Mouse (Mus musculus) cerebellum, postnatal 36 days (tissue): ENCODE results near the gene Fgf14.

ENCODE experiments used
- DNase-seq, 2 experiments: peaks; one replicate each; pipeline ENCODE4 v3.0.0; 2021 to 2022; ENCODE audit warnings: mixed read lengths in 2 of 2

Fgf14 gene

DNA sequence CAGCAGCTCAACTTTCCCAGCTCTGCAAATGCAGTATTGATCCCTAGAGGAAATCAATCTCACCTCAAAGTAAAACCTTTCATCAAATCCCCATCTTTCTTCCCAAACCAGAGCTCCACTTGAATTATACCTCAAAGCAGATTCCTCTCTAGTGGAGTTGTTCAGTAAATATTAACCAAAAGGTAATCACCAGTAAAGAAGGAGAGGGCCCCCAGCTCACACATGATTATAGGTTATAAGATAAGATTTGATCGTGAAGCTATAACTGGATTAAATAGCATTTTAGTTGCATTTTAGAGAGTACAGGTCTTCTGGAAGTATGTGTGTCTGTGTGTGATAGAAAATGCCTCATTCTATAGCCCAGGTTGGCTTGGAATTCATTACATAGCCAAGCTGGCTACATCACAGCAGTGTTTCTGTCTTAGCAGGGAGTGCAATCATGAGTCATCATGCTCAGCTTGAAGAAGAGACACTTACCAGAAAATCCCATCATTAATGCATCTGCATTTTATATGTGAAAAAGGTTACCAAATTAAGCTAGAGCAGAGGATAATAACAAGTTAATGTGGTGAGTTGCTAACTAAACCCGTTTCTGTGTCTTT lies 202.8 kb downstream of the Fgf14 start:
- no peak for DNase-seq

DNA sequence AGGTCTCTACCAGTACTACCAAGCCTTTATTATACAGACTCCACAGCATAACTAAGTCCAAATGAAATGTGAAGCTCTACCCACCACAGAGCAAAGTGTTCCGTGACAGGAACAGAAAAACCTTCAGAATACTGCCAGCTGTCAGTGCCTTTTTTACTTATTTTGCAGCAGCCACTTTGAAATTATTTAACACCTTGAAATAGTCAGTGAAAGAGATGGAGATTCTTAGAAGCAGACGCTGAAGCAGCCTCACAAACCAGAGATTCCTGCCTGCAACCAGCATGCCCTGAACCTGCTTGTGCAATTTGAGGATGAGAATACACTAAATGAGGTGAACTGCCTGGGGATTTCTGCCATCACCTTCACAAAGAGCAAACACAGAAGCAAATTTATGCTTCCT lies 206.0 kb downstream of the Fgf14 start:
- DNase-seq, result no peak

DNA sequence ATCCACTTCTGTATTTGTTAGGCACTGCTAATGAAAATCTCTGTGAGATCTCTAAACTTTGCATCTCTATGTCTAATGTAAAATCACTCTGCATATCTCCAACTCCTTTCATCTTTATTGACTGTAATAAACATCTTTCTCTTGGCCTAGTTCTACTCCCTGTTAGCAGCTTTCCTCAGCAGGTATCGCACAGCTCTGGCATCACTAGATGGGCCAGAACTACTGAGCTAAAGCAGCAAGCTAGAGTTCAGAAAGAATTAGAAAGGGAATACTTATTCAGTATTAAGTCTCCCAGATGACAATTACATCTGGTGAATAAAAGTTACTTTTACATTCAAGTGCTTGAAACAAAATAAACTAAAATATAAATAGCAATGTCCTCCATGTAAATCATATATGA lies 221.8 kb downstream of the Fgf14 start:
- DNase-seq, result no peak

DNA sequence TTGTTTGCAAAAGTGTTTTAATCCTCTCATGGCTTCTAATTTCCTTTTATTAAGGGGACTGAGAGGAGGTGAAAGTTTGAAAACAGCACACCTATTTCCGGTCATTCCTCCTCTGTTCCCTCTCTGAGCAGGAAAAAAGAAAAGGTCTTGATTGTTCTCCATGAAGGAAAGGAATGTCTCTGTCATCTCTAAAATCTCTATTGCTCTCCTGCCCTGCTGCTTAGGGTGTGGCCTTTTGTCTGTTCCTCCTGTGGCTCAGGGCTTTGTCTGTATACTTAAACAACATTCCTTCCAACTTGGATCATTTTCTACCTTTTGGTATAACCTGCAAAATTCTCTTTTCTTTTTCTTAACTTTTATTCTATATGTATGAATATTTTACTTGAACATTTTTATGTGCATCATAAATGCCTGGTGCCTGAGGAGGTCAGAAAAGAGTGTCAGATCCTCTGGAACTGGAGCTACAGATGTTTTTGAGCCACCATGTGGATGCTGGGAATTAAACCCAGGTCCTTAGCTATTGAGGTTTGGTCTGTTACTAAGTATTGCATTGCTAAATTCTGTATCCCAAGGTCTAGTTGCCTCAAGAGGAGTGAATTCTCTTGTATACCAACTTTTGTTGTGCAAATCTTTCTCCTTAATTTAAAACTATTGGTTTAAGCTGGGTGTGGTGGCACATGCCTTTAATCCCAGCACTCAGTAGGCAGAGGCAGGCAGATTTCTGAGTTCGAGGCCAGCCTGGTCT lies 230.7 kb downstream of the Fgf14 start:
- no peak for DNase-seq

DNA sequence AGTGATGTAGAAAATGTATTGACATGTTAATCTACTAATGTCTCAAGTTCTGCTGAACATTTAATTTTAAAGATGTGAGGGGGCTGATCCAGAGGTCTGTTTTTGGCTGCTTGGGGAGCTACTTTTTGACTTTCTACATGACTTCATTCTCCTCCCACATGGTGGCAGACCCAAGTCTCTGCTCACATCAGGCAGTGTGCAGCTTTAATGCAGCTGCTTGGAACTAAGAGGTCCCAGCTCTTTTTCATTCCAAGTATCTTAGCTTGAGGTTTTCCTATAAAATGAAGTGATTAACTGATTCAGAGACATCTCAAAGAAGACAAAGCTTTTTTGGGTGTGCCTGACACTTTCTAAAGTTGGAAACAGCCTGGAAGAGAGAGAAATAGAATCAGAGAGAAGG lies 232.1 kb downstream of the Fgf14 start:
- no peak for DNase-seq

DNA sequence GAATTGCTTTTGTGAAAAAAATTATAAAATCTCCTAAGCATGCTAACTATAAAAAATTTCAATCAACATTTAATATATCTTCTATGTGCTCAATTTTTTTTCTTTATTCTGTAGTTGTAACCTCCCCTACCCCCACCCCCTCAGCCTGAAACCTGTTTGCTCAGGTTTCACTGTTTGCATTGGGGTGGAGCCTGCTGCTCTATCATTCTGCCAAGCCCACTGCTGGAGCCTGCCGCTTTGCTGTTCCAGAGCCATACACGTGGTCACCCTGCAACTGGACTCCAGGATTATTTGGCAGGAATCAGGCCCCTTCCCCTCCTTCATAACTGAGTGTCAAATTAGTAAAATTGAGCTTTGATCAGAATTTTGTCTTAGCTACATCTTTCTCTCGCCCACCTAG lies 237.6 kb downstream of the Fgf14 start:
- peak in 1 of 2 experiments; percentile 15 for DNase-seq

DNA sequence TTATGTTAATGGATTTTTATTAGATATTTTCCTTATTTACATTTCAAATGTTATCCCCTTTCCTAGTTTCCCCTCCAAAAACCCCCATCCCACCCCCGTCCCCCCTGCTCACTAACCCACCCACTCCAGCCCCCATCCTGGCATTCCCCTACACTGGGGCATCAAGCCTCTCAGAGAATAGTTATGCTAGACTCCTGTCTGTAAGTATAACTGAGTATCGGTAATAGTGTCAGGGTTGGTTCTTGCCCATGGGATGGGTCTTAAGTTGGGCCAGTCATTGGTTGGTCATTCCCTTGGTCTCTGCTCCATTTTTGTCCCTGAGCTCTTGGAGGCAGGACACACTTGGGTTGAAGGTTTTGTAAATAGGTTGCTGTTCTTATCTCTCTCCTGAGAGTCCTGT lies 265.0 kb downstream of the Fgf14 start:
- no peak for DNase-seq

DNA sequence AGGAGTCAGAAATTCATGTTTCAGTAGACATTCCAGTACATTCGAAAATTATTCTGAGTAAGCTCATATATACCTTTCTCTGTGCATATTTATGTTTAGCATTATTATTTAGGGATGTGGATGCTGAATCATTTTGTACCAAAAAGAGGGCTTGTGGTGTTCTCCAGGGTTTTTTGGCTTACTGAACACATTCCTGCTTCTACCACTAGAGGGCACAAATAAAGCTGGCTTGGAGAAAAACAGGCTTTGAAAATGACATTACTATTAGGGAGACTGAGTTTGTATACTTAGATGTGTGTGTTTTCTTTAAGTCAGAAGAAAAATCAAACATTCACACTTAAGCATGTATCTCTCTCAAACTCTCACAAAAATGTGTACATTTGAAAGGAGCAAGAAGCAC lies 266.0 kb downstream of the Fgf14 start:
- peak in 1 of 2 experiments; percentile 47 for DNase-seq

DNA sequence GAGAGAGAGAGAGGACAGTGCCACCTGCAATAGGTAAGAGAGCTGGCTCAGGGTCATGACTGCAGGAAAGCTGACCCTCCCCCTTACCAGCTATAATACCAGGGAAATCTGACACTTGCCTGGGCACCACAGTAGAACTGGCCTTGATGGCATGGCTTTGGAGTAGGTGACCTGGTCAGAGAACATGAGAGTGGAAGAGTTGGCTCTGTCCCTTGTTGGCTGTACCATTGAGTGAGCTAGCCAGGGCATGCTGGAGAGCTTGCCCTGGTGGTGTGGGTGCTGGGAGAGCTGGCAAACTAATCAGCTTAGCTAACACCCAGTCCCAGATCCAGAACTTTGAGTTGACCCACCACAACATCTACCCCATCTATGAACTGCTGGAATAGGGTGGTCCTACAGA lies 348.5 kb downstream of the Fgf14 start:
- DNase-seq, result peak in 1 of 2 experiments; percentile 12

DNA sequence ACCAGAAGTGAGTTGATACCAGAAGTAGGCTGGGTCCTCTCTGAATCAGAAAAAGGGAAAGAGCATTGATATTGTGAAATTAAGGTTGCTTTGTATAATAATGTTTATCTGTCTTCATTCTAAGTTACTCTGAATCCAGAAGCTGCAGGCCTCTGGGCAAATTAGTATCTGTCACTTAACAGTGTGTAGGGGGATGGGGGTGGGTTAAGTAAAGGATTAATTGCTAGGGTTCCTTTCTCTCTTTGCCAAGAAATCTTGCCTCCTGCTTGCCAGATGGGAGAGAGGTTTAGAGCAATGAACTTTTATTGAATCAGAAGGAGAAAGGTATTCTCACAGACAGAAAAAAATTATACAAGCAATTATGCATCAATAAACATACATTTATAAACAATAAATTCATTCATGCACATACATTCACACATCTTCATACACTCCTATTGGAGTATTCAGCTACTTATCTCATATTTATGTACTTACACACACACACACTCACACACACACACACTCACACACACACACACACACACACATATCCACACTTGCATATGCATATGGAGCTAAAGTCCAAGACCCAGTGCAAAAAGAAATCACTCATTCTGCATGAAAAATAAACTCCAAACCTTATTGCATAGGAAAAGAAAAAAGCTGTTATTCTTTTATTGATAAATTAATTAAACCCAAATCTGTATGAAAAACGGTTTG lies 357.8 kb downstream of the Fgf14 start:
- no peak for DNase-seq

DNA sequence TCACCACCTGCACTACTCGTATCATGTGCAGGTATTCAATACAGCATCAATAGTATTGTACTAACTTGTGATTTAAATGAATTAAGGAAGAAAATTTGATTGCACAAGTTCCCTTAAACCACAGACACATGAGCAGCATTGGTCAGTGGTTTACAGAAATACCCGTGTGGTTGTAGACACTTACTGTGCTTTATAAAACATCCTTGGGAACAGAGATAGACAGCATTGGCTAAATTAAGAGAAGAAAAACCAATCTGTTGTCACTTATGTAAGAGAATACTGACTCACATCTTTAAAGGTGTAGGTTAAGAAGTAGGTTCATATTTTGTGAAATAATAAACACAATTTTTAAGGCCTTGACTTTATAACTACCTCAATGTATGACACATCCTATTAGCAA lies 361.4 kb downstream of the Fgf14 start:
- DNase-seq, result no peak

DNA sequence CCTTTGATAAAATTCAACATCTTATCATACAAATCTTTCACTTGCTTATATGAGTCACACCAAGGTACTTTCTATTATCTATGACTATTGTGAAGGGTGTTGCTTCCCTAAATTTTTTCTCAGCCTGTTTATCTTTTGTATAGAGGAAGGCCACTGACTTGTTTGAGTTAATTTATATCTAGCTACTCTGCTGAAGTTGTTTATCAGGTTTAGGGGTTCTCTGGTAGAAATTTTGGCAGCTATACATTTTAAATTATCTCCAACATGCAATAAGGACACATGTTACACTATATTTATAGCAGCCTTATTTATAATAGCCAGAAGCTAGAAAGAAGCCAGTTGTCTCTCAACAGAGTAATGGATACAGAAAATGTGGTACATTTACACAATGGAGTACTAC lies 389.9 kb downstream of the Fgf14 start:
- no peak for DNase-seq

DNA sequence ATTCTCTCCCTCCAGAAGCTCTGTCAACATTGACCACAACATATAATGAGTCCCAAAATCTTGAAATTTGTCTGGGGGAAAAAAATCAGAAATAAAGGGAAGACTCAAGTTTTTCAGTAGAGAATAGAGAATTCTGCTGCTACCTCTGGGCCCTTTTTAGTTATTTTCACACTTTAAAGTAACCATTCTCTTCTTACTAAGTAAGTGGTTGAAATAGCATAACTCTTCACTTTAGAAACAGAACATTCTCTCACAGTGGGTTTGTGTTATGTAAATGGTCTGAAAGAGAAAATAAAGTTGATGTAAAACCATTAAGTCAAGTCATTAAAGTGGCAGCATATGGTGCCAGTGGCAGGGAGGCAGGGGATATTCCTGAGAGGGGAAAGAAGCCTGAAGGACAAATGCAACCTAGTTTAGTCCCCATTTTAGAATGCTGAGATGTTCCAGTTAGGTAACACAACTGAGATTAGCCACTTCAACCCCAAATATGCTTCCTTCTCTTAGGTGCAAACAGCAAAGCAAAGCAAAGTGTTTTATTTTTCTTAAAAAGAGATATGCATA lies 398.5 kb downstream of the Fgf14 start:
- no peak for DNase-seq

DNA sequence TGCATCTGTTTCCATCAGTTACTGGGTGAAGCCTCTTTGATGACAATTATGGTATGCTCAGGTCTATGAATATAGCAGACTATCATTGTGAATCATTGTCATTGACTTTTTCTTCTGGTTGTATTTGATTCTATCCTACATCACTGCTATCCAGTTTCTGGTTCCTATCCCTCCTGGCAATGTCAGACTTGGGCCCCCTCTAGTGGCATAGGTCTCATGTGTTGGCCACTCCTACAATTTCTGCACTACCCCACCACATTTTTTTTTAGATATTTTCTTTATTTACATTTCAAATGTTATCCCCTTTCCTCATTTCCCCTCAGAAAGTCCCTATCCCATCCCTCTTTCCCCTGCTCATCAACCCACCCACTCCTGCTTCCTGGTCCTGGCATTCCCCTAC lies 409.9 kb downstream of the Fgf14 start:
- no peak for DNase-seq

DNA sequence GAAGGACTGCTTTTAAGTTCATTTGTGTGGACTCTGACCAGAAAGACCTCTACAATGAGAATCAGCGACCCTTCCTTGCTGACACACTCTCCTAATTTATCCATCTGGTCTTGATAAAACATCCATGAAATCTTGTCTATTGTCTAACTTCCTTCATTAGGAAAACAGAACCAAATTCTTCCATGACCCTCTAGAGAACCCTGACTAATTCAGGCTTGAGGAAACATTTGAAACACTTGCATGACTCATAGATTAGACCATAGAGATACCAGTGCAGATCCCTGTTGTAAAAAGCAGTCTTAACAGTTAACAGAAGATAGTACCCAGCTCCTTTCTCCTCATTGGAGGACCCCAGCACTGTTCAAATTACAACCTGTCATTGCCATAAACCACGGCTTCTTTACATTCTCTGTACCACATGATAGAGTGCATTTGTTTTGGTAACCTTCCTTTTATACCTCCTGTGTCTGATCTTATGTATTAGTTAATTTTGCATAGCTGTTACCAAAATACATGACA lies 412.3 kb downstream of the Fgf14 start:
- DNase-seq, result no peak

DNA sequence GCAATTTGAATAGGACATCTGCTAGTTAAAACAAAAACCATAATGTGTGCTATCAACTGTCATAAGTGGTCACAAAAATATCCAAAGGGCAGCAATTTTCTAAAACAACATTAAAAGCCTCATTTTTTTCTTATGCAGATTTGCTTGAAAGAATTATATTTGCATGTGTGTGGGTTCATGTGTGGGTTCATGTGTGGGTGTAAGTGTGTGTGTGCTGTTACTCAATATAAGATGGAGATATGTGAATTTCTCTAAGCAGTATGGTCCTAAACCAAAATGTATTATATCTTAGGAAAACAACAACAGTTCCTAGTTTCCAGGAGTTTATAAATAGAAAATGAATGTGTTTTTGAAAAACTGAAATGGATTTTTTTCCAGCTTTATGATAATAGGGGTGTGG lies 413.7 kb downstream of the Fgf14 start:
- DNase-seq, result no peak

DNA sequence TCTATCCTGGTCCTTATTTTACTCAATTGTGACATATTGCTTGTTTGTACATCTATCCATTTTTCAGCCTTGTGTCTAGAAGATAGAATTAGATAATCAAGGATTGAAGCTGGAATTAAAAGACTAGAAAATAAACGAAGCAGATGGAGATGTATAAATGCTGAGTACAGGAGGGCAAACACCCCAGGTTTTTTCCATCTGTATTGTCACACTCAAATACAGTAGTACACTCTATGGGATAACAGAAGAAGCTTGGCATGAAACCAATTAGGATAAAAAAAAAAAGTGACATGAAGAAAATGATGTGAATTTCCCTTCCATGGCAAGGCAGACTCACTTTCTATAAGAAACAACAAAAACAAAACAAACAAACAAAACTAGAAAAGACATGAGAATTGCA lies 429.4 kb downstream of the Fgf14 start:
- no peak for DNase-seq

DNA sequence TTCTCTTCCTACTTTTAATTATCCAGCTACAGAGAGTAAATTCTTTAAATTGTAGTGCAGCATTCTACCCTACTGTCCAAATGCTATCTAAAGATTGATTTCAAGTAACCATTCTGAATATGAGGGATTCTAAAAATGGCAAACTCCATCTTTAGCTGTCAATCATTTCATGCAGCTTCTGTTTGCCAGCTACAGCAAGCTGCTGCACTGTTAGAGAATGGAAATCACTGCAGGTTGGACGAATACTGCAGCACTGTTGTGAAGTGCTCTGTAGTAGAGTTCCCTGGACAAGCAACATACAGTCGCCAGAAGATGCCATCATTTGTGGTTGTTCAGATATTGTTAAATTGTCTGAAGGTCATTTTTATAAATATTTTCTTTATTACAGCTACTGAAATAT lies 453.5 kb downstream of the Fgf14 start:
- no peak for DNase-seq

DNA sequence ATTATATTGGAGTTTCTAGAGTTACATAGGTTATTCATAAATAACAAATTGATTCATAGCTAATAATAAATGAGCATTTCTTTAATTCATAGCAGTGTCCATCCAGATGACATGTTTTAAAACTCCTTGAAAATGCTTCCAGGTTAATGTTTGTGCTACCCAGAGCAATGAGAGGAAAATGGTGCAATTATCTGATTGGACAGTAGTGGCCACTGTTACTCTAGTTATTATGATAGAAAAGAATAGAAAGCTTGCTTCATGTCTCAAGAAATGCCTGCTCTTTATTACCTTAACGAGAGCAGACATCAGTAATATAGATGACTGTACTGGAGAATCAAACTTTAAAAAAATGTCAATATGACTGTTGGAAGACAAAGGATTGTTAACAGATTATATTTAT lies 454.5 kb downstream of the Fgf14 start:
- peak in 1 of 2 experiments; percentile 60 for DNase-seq

DNA sequence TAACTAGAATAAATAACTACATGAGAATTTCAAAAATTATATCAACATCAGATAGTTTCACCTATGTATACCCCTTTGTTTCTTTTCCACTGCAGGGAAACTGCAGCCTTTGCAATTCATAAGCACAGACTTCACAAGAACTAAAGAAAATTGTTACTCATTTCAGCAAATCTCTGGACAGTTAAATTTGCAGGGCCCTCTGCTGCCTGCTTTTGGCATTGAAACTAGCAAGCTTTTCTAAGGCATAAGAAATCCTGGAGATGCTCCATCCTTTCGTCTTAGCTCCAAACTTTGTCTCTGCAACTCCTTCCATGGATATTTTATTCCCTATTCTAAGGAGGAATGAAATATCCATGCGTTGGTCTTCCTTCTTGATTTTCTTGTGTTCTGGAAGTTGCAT lies 455.9 kb downstream of the Fgf14 start:
- DNase-seq, result peak in 1 of 2 experiments; percentile 10

DNA sequence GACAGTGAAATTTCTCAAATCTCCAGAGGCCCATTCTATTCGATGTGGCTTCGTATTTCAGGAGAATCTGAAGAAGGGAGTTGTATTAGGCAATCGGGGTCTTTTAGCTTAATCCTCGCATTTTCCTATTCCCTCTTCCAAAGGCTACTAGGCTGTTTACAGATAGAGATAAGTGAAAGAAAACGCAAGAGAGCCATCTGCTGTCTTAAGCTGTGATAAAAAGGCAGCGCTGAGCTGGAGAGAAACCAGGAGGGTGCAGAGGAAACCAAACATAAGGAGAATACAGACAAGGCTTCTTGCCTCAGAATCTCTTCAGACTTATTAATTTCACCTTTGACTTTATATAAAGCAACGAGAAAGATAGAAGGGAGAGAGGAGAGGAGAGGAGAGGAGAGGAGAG lies 481.1 kb downstream of the Fgf14 start:
- peak; percentile 41 to 49 for DNase-seq

DNA sequence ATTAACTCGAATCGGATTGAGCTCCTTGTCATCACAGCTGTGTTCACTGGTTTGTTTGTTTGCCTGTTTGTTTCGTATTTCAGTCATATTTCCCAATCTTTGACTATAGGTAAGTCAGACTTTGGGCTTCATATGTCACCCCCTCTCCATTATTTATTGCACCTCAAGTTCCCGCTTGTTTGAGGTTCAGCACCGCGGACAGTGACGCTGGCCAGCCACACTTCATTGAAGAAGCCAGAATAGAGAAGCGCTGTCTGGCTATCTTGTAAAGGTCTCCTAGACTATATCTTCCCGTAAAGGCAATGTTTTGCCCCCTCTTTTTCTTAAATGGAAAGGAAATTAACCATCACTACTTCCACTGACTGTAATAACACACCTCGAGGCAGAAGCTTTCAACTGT lies 481.6 kb downstream of the Fgf14 start:
- DNase-seq, result no peak

DNA sequence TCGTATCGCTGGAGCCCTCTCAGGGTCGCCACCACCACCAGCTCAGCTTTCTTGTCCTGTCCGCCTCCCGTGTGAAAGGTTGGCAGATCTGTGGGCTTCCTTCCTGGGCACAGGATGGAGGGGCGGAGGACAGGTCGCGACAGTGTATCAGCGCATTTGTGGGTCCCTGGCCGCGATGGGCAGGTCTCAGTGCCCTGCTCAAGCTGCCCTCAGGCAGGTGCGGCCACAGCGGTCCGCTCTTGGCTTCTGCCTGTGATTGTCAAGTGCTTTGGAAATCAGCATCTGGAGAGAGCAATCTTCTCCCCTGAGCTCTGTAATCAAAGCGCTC lies 484.1 kb downstream of the Fgf14 start:
- DNase-seq, result peak; percentile 14 to 30
